Mouse (Mus musculus): ENCODE results near the gene 5730522E02Rik.

GRCm38 (mm10) chr11:25670018-25670417 is 540.5 kb downstream of the 5730522E02Rik start:
- TF ChIP-seq POLR2A (IDR thresholded peaks at IDR 0.05; ENCODE audit: extremely low read depth, insufficient read depth, low read length) (no peak), CTCF (IDR thresholded peaks at IDR 0.05; ENCODE audit: extremely low read depth, insufficient read depth, low read length) (no peak)
